Mouse (Mus musculus) hindbrain, postnatal 0 days (tissue): ENCODE measurements around the gene Otulinl. TPM values are rescaled to one million over a fixed set of nuclear protein-coding genes. Genes with fewer than 3 reads are reported as not detected.
A peak's percentile ranks its signal among the peaks of the same experiment; 100 is the strongest.

Experiments used
- ATAC-seq: fragments of 200-750 bp; cut with Nextera tagmentation; 2 replicates; pipeline ENCODE4 v1.8.0; 2017; ENCODE audit warnings: mild to moderate bottlenecking, moderate TSS enrichment, moderate library complexity
- DNase-seq: peaks from one replicate; pipeline ENCODE4 v3.0.0-alpha.2; 2015; ENCODE audit warnings: low spot score
- H3K27ac ChIP-seq: fragments of 300-500 bp; sonication (generic); 2 replicates; pipeline ENCODE4 v1.5.1; 2014; ENCODE audit warnings: mild to moderate bottlenecking
- H3K27me3 ChIP-seq: fragments of 300-500 bp; sonication (generic); 2 replicates; pipeline ENCODE4 v1.6.1; 2014; ENCODE audit warnings: low read length, mixed read lengths; ENCODE audit not compliant: insufficient read depth
- H3K36me3 ChIP-seq: fragments of 300-500 bp; sonication (generic); 2 replicates; pipeline ENCODE4 v1.6.1; 2014; ENCODE audit warnings: low read length, mixed read lengths; ENCODE audit not compliant: insufficient read depth
- H3K4me1 ChIP-seq: fragments of 300-500 bp; sonication (generic); 2 replicates; pipeline ENCODE4 v1.6.1; 2014; ENCODE audit warnings: antibody characterized with exemption, low read length, mixed read lengths; ENCODE audit not compliant: insufficient read depth
- H3K4me2 ChIP-seq: fragments of 300-500 bp; sonication (generic); 2 replicates; pipeline ENCODE4 v1.6.1; 2014; ENCODE audit warnings: low read depth, mild to moderate bottlenecking, low read length, moderate library complexity, mixed read lengths
- H3K4me3 ChIP-seq: fragments of 300-500 bp; sonication (generic); 2 replicates; pipeline ENCODE4 v1.5.1; 2014; ENCODE audit warnings: low read length
- H3K9ac ChIP-seq: fragments of 300-500 bp; sonication (generic); replicated peaks from 2 replicates; pipeline ENCODE4 v1.6.1; 2014; ENCODE audit warnings: mild to moderate bottlenecking, low read length, moderate library complexity, mixed read lengths
- H3K9me3 ChIP-seq: fragments of 300-500 bp; sonication (generic); 2 replicates; pipeline ENCODE4 v1.6.1; 2016; ENCODE audit warnings: low read length, mixed read lengths
- CTCF ChIP-seq: IDR thresholded peaks from 2 replicates; pipeline ENCODE4 v1.5.1; 2016; ENCODE audit warnings: antibody characterized with exemption, control low read depth, low read depth
- whole genome bisulfite sequencing: fragments of 180-500 bp; shearing (Covaris S2); extraction: QIAGEN DNeasy Blood & Tissue Kit; methylation state at CpG from one replicate; pipeline ENCODE4 v1.1.7; 2014; 5-methylcytosine and 5-hydroxymethylcytosine counted together
- polyA plus RNA-seq: library from polyadenylated mRNA; unstranded; fragments of >200 nt; fragmentation: Nextera tagmentation; extraction: Ambion mirVana; gene quantifications from 2 replicates; pipeline ENCODE4 v1.2.1, GENCODE M21; 2015
- total RNA-seq: library from RNA; depleted of rRNA; stranded (reverse); fragments of >200 nt; gene quantifications from 2 replicates; pipeline ENCODE4 v1.2.3, GENCODE M21; 2014

The Otulinl gene
- total and polyA plus RNA-seq, 2 experiments from 2014 or later, result 11.0 to 18.4 TPM

DNA sequence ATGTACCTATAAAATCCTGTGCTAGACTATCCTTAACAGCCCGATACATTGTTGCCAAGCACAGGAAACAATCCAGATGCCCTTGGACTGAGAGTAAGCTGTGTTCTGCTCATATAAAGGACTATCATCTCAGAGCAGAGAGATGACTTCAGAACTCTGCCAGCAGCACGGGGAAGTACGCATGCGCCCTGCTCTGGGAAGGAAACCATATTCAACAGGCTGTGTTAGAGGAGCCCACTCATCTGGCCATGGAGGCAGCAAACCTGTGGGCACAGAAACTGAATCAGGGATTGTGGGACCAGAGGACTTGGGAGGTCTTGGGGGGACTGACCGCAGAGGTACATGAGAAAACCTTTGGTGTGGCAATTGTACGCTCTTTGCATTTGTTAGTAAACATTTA is 19.7 kb downstream of the Otulinl start:
- no peaks in the 10 kb centered on the region for H3K9me3 ChIP-seq
- no peak for TF ChIP-seq CTCF
- ATAC-seq (no peak), DNase-seq (no peak)
- H3K4me2 ChIP-seq, result no peak overlapping the region
- no peak overlapping the region for H3K27ac ChIP-seq
- no peak overlapping the region for H3K4me3 ChIP-seq
- H3K36me3 ChIP-seq, result no peaks in the 10 kb centered on the region
- no peaks in the 10 kb centered on the region for H3K4me1 ChIP-seq
- H3K9ac ChIP-seq, result no peak overlapping the region
- H3K27me3 ChIP-seq, result no peaks in the 10 kb centered on the region
- WGBS, result 93% methylated on average over 6 of the region's 6 CpGs

DNA sequence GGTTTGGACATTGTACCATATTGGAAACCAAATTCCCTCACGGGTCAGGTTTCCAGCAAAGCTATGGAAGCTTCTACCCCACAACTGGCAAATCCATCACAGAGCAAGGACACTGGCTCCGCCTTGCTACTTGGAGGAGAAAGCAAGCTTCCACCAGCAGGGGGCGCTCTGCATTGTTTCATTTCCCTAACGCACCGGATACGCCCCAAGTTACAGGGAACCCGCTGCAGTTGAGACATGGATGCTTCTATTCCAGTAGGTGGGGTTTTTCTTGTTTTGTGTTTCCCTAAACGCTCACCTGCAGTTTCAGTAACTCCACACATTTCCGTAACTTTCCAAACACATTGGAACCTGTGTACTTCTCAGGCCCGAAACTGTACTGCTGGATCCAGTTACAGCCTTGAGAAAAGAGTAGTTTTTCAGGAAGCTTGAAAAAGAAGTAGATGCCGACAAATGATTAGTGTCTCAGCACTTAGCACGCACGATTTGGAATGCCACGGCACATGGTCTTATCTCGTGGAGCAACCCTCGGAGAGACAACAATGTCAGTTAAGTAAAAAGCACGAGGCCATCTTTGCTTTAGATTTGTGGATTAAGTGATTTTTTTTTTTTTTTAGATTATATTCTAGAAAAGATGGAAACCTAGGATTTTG is 21.7 kb downstream of the Otulinl start:
- Histone ChIP-seq H3K9me3 (no peaks in the 10 kb centered on the region), H3K4me2 (no peak overlapping the region), H3K9ac (no peak overlapping the region), H3K27ac (no peak overlapping the region), H3K4me3 (no peak overlapping the region), H3K27me3 (no peaks in the 10 kb centered on the region), H3K4me1 (no peaks in the 10 kb centered on the region), H3K36me3 (no peaks in the 10 kb centered on the region)
- peak; percentile 94 for TF ChIP-seq CTCF
- DNase-seq (peak; percentile 93), ATAC-seq (peak; percentile 85)
- WGBS, result 44% methylated on average over 17 of the region's 17 CpGs

DNA sequence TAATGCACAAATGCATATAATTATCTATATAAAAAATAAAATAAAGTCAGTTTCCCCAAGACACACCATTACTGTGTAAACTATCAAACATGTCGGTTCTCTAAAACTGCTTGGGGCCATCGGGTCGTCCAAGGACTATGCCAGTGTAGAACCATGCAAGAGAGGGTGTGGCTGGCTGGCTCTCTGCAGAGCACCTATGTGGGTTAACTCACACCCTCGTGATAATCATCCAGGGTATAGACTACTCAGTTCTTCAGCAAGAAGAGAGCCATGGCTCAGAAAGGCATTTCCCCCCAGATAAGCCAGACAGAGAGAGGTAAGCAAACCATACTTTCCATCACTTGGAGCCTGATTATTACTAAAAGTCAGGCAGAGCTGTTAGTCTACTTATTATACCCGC is 22.2 kb downstream of the Otulinl start:
- Histone ChIP-seq H3K27ac (no peak overlapping the region), H3K36me3 (no peaks in the 10 kb centered on the region), H3K4me2 (no peak overlapping the region), H3K4me1 (no peaks in the 10 kb centered on the region), H3K9ac (no peak overlapping the region), H3K4me3 (no peak overlapping the region), H3K9me3 (no peaks in the 10 kb centered on the region), H3K27me3 (no peaks in the 10 kb centered on the region)
- 85% methylated on average over 5 of the region's 5 CpGs for WGBS
- no peak for TF ChIP-seq CTCF
- DNase-seq (no peak), ATAC-seq (no peak)

DNA sequence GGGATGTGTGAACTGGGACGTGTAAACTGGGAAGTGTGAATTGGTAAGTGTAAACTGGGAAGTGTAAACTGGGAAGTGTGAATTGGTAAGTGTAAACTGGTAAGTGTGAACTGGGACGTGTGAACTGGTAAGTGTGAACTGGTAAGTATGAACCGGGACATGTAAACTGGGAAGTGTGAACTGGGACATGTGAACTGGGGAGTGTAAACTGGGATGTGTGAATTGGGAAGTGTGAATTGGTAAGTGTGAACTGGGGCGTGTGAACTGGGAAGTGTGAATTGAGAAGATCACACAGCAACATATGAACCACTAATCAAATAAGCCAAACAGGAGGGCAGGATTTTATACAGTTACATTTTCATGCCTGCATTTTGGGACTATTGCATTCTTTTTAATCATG is 23.0 kb downstream of the Otulinl start:
- TF ChIP-seq CTCF, result no peak
- Histone ChIP-seq H3K4me3 (no peak overlapping the region), H3K4me1 (no peaks in the 10 kb centered on the region), H3K36me3 (no peaks in the 10 kb centered on the region), H3K27me3 (no peaks in the 10 kb centered on the region), H3K4me2 (no peak overlapping the region), H3K9me3 (no peaks in the 10 kb centered on the region), H3K9ac (no peak overlapping the region), H3K27ac (no peak overlapping the region)
- ATAC-seq, result no peak
- DNase-seq, result no peak
- 93% methylated on average over 4 of the region's 4 CpGs for WGBS

DNA sequence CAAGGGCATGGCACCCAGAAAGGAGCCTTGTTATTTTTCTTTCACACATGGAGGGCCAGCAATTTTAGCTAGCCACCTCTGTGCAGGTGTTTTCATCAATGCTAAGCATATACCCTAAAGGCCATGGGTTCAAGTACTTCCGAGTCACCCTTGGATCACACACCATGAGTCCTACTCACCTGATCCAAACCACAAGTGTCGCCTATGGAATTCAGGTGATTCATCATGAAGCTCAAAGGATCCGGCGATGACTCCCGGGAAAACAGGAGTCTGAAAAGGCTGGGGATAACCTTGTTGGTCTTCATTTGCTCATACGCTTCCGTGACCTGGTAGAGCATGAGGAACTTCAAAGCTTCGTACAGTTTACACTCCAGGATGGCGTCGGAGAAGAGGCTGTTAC is 23.5 kb downstream of the Otulinl start:
- Histone ChIP-seq H3K4me1 (no peaks in the 10 kb centered on the region), H3K4me2 (no peak overlapping the region), H3K27ac (no peak overlapping the region), H3K36me3 (no peaks in the 10 kb centered on the region), H3K9ac (no peak overlapping the region), H3K27me3 (no peaks in the 10 kb centered on the region), H3K9me3 (no peaks in the 10 kb centered on the region), H3K4me3 (no peak overlapping the region)
- no peak for TF ChIP-seq CTCF
- DNase-seq (no peak), ATAC-seq (no peak)
- 97% methylated on average over 10 of the region's 10 CpGs for WGBS

DNA sequence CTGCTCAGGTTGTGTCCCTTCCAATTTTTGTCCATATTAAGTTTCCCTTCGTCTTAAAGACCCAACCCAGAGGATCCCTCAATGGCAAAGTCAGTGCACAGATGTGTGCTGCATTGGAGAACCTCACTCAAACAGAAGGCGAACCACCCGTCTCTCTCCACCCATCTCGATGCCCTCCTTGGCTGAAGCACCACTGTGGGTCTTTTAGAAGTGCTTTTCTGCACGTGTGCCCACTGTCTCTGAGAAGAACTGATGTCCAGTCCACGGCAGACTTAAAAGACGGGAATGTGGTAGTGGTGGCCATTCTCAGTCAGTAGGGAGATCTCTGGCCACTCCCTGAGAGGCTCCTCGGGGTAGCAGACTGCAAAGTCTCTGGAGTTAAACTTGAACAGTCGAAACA is 24.8 kb downstream of the Otulinl start:
- Histone ChIP-seq H3K27ac (no peak overlapping the region), H3K9ac (no peak overlapping the region), H3K36me3 (no peaks in the 10 kb centered on the region), H3K27me3 (no peaks in the 10 kb centered on the region), H3K4me1 (no peaks in the 10 kb centered on the region), H3K4me2 (no peak overlapping the region), H3K9me3 (no peaks in the 10 kb centered on the region), H3K4me3 (no peak overlapping the region)
- no peak for ATAC-seq
- WGBS, result 86% methylated on average over 9 of the region's 9 CpGs
- TF ChIP-seq CTCF, result no peak
- DNase-seq, result no peak

DNA sequence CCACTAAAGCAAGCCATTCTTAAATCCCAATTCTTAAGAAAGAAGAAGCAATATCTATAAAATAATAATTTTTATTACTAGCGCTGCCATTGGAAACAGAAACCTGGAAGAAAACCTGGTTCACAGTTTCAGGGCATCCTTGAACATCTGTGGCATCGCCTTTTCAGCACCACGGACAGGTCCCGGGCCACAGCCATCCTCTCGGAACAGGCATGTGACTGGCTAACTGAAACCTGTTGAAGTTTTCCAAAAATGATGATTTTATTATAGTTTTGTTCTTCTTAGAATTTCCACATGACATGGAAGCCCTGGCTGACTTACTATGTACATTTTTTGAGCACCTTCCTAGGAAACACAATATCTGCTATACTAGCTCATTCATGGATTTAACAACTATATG is 26.4 kb downstream of the Otulinl start:
- Histone ChIP-seq H3K36me3 (no peaks in the 10 kb centered on the region), H3K27me3 (no peaks in the 10 kb centered on the region), H3K4me3 (no peak overlapping the region), H3K4me2 (no peak overlapping the region), H3K9ac (no peak overlapping the region), H3K4me1 (no peaks in the 10 kb centered on the region), H3K9me3 (no peaks in the 10 kb centered on the region), H3K27ac (no peak overlapping the region)
- no peak for ATAC-seq
- WGBS, result 34% methylated on average over 5 of the region's 5 CpGs
- TF ChIP-seq CTCF, result no peak
- DNase-seq, result no peak
